Mouse (Mus musculus): ENCODE measurements around the gene Aprt. TPM values are rescaled to one million over a fixed set of nuclear protein-coding genes. Genes with fewer than 3 reads are reported as not detected.

Aprt gene
- polyA plus RNA-seq, 1 experiment: 60.1 TPM

DNA sequence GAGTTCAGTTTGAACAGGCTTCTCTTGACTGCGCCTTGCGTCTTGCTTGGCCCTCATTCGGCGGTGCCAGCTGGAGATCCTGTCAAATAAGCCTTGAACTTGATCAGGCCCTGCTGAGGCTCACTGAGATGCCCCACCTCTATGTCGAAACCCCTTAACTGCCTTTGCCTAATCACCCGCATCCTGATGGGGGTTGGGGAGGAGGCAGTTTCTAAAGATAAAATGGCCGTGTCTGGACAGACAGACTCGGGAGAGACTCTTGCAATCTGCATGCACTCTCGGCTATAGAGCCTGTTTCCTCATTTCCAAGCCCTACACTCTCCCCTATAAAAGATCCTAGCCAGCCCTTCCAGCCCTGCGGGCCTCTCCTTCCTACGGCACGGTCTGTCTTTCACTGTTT lies 16.5 kb upstream of the Aprt start:
- no peak for TF ChIP-seq CTCF (IDR thresholded peaks at IDR 0.05; ENCODE audit: extremely low read depth, insufficient read depth, low read length)
- no peak for TF ChIP-seq POLR2A (IDR thresholded peaks at IDR 0.05; ENCODE audit: extremely low read depth, insufficient read depth, low read length)
- Histone ChIP-seq H3K4me1 (ENCODE audit: control insufficient read depth, insufficient read depth, low read length) (no peaks in the 10 kb centered on the region), H3K27ac (ENCODE audit: insufficient read depth, low read length) (no peak overlapping the region), H3K4me3 (ENCODE audit: insufficient read depth, low read length) (no peak overlapping the region)

DNA sequence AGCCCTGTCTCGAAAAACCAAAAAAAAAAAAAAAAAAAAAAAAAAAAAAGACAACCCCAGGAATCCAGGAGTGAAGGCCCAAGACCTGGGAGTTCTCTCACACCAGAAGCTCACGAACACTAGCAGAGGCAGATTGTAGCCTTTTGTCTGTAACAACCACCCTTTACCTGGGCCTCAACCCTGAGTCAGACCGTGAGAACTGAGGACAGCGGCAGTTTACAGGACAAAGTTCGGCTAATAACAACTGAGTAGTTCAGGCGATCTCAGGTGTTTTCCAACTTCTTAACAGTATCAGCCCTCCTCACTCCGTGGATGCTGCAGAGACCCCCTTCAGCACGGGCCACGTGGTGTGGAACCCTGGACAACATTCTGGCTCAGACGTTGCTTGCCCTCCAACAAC lies 10.0 kb upstream of the Aprt start:
- Histone ChIP-seq H3K4me3 (ENCODE audit: insufficient read depth, low read length) (no peak overlapping the region), H3K4me1 (ENCODE audit: control insufficient read depth, insufficient read depth, low read length) (no peaks in the 10 kb centered on the region), H3K27ac (ENCODE audit: insufficient read depth, low read length) (no peak overlapping the region)
- TF ChIP-seq POLR2A (IDR thresholded peaks at IDR 0.05; ENCODE audit: extremely low read depth, insufficient read depth, low read length): no peak
- TF ChIP-seq CTCF (IDR thresholded peaks at IDR 0.05; ENCODE audit: extremely low read depth, insufficient read depth, low read length): no peak

DNA sequence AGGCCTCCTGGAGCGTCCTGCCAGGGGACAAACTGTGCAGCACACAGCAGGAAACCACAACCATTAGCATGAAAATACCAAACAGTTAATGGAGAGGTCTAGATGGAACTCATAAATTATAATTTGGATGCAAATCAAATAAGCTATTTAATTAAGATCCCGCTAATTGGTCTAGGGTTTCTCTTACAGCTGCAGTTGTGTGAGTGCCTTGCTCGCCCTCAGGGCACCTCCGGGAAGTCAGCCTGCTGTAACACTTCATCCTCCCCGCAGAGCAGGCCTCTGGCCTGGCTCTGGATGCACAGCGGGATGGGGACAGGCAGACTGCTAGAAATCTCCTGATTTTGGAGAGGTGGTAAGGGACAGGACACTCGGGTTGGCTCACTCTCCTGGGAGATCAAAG lies 9.5 kb upstream of the Aprt start:
- no peak overlapping the region for H3K27ac ChIP-seq (ENCODE audit: insufficient read depth, low read length)
- H3K4me3 ChIP-seq (ENCODE audit: insufficient read depth, low read length): no peak overlapping the region
- no peaks in the 10 kb centered on the region for H3K4me1 ChIP-seq (ENCODE audit: control insufficient read depth, insufficient read depth, low read length)
- no peak for TF ChIP-seq POLR2A (IDR thresholded peaks at IDR 0.05; ENCODE audit: extremely low read depth, insufficient read depth, low read length)
- no peak for TF ChIP-seq CTCF (IDR thresholded peaks at IDR 0.05; ENCODE audit: extremely low read depth, insufficient read depth, low read length)

DNA sequence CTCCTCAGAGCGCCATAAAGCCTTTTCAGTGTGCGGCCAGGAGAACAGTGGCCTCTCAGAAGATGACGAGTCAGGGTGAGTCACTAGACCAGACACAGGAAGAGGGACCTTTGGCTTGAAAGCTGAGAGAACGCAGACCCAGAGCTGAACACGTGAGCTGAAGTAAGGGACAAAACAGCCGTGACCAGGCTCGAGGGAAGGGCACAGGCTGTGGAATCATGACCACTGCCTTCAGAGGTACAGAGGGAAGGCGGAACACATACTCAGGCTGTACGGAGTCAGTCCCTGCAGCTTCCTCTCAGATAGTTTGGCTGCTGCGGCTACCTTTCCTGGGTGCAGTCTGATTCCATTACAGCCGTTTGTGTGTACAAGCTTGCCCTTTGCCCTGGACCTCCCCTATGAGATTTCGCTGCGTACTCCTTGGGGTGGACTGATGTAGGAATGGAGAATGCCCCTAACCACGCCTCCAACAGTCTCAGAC lies 8.7 kb upstream of the Aprt start:
- H3K4me1 ChIP-seq (ENCODE audit: control insufficient read depth, insufficient read depth, low read length): no peaks in the 10 kb centered on the region
- no peak overlapping the region for H3K4me3 ChIP-seq (ENCODE audit: insufficient read depth, low read length)
- H3K27ac ChIP-seq (ENCODE audit: insufficient read depth, low read length): no peak overlapping the region
- TF ChIP-seq POLR2A (IDR thresholded peaks at IDR 0.05; ENCODE audit: extremely low read depth, insufficient read depth, low read length) (no peak), CTCF (IDR thresholded peaks at IDR 0.05; ENCODE audit: extremely low read depth, insufficient read depth, low read length) (no peak)

DNA sequence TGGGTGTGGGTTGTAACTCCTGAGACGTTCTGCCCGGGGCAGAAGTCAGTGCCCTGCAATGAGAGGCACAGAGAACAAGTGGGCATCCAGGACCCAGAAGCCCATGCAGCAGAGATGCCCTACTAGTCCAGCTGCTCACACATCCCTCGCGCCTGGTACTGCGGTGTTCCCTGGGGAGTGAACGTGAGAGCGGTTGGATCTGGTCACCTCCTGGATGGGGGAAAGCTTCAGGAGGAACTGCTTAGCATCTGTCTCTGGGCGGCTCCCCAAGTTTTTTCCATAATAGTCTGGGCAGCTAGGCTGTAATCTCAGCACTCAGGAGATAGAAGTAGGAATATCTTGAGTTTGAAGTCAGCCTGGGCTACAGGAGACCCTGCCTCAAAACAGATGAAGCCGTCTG lies 8.3 kb upstream of the Aprt start:
- TF ChIP-seq CTCF (IDR thresholded peaks at IDR 0.05; ENCODE audit: extremely low read depth, insufficient read depth, low read length): no peak
- no peak for TF ChIP-seq POLR2A (IDR thresholded peaks at IDR 0.05; ENCODE audit: extremely low read depth, insufficient read depth, low read length)
- Histone ChIP-seq H3K27ac (ENCODE audit: insufficient read depth, low read length) (no peak overlapping the region), H3K4me1 (ENCODE audit: control insufficient read depth, insufficient read depth, low read length) (no peaks in the 10 kb centered on the region), H3K4me3 (ENCODE audit: insufficient read depth, low read length) (no peak overlapping the region)

DNA sequence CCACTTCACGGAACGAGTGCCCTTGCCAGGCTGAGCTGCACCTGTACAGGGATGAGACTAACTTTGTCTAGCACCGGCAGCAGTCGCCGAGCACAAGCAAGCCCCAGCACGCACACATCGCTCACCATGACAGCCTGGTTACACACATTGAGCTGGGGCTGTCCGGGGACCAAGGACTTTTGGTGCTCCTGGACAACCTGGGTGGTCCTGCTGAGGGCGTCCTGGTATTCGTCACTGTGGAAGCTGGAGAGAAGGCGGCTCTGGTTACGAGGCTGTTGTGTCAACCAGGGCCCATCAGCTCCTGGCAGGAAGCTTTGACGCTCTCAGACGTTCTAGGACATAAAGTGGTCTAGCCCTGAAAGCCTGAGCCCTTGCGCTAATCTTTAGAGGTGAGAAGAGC lies 4.2 kb upstream of the Aprt start:
- H3K4me1 ChIP-seq (ENCODE audit: control insufficient read depth, insufficient read depth, low read length): no peaks in the 10 kb centered on the region
- no peak overlapping the region for H3K4me3 ChIP-seq (ENCODE audit: insufficient read depth, low read length)
- no peak overlapping the region for H3K27ac ChIP-seq (ENCODE audit: insufficient read depth, low read length)
- TF ChIP-seq POLR2A (IDR thresholded peaks at IDR 0.05; ENCODE audit: extremely low read depth, insufficient read depth, low read length) (no peak), CTCF (IDR thresholded peaks at IDR 0.05; ENCODE audit: extremely low read depth, insufficient read depth, low read length) (no peak)

DNA sequence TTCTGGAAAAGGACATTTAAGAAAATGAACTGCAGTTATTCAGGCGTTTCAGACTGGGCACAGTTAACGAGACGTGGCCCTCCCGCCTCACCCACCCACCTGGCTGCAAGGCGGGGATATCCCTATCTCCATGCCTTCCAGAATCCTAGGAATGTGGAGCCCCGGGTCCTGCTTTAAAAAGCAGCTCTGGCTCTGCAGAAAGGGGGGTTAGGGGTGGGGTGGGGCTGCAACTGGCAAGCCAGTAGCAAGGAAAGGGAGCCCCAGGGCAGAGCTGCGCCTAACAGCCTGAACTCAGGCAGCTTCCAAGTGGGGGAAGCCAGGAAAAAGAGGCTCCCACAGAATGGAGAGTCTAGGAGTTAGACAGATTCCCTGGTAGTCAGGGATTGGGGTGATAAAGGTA lies 2.5 kb upstream of the Aprt start:
- Histone ChIP-seq H3K27ac (ENCODE audit: insufficient read depth, low read length) (no peak overlapping the region), H3K4me1 (ENCODE audit: control insufficient read depth, insufficient read depth, low read length) (no peaks in the 10 kb centered on the region), H3K4me3 (ENCODE audit: insufficient read depth, low read length) (no peak overlapping the region)
- no peak for TF ChIP-seq POLR2A (IDR thresholded peaks at IDR 0.05; ENCODE audit: extremely low read depth, insufficient read depth, low read length)

DNA sequence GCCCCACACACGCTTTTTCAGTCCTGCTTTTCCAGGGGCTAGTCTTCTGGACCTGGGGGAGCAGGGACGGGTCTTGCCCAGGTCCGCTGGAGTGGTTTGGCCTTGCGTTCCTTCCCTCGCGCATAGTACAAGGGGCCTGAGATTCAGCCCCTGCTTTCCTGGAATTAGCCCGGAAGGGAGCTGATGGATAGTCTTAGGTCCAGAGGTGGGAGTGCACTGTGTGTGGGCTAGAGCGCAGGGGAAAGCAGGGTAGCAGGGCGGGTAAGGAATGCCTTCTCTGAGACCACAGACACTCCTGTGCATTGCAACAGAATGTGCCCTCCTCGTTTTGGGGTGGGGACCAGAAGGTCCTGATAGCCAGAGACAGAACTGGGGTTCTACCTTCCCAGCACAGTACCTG lies 407 bp upstream of the Aprt start:
- no peak overlapping the region for H3K27ac ChIP-seq (ENCODE audit: insufficient read depth, low read length)
- no peak for TF ChIP-seq POLR2A (IDR thresholded peaks at IDR 0.05; ENCODE audit: extremely low read depth, insufficient read depth, low read length)
- TF ChIP-seq CTCF (IDR thresholded peaks at IDR 0.05; ENCODE audit: extremely low read depth, insufficient read depth, low read length): no peak
- H3K4me3 ChIP-seq (ENCODE audit: insufficient read depth, low read length): peak overlapping the region; percentile 82
- H3K4me1 ChIP-seq (ENCODE audit: control insufficient read depth, insufficient read depth, low read length): no peaks in the 10 kb centered on the region

DNA sequence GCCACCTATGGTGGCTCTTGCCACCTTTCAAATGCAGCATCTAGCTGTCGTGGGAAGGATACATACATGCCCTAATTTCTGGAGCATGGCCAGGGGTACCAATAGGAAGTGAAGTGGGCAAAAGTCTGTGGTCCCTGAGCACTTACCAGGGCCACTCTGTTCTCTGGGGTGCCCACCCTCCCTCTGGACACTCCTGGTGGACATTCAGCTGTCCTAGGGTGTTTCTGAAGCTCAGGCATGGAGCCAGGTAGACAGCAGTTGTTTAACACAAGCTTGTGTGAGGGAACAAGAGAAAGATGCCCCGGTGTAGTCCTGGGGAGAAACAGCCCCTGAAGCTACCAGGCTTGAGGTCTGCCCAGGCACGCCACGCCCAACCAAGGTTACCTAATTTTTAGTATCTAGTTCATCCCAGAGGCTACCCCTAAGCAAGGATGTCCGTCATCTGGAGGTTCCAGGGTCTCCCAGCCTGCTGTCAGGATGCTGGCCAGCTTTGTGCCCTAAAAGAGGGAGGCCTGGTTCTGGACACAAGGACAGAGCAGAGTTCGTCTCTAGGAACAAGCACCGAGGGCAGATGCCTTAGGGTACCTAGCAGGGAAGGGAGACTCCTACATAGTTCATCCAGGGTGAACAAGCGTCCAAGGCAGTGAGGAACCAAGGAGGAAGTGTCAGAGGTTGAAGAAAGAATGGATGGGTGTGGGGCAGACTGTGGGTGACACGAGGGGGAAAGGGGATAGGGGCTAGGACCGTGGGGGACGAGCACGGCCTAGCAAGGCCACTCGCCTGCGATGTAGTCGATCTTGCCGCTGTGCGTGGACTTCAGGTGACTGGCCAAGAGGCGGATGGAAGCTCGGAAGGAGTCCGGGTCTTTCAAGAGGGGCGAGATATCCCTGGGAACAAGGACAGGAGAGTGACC lies 718 bp downstream of the Aprt start:
- TF ChIP-seq POLR2A (IDR thresholded peaks at IDR 0.05; ENCODE audit: extremely low read depth, insufficient read depth, low read length) (no peak), CTCF (IDR thresholded peaks at IDR 0.05; ENCODE audit: extremely low read depth, insufficient read depth, low read length) (no peak)
- H3K27ac ChIP-seq (ENCODE audit: insufficient read depth, low read length): no peak overlapping the region
- peak overlapping the region; percentile 82 for H3K4me3 ChIP-seq (ENCODE audit: insufficient read depth, low read length)
- H3K4me1 ChIP-seq (ENCODE audit: control insufficient read depth, insufficient read depth, low read length): no peaks in the 10 kb centered on the region

DNA sequence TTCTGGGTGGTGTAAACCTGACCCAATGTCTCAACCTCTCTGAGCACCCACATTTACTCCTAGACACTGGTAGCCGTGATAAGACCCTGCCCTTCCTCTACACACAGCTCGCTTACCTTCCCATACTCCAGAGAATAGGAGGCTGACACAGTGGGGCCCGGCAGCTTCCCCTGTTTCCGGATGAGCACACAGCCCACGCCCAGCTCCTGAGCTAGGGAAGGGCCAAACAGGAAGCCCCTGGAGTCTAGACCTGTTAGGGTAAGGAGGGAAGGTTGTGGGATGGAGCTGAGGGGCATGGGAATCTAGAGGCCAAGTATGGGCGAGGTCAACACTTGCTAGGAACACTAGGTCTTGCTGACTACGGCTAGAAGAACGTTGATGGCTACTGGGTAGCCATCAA lies 1.4 kb downstream of the Aprt start:
- peak overlapping the region; percentile 82 for H3K4me3 ChIP-seq (ENCODE audit: insufficient read depth, low read length)
- TF ChIP-seq POLR2A (IDR thresholded peaks at IDR 0.05; ENCODE audit: extremely low read depth, insufficient read depth, low read length): no peak
- TF ChIP-seq CTCF (IDR thresholded peaks at IDR 0.05; ENCODE audit: extremely low read depth, insufficient read depth, low read length): no peak
- H3K4me1 ChIP-seq (ENCODE audit: control insufficient read depth, insufficient read depth, low read length): no peaks in the 10 kb centered on the region
- no peak overlapping the region for H3K27ac ChIP-seq (ENCODE audit: insufficient read depth, low read length)
